Mouse (Mus musculus) CH12.LX (cell line): ENCODE measurements around the gene Nova2. TPM values are rescaled to one million over a fixed set of nuclear protein-coding genes. Genes with fewer than 3 reads are reported as not detected.
A peak's percentile ranks its signal among the peaks of the same experiment; 100 is the strongest.

Experiments
- DNase-seq: peaks from one replicate; pipeline ENCODE4 v3.0.0-alpha.2; 2013; ENCODE audit errors: extremely low read depth
- H3K27ac ChIP-seq: 2 replicates; pipeline ENCODE4 v1.5.1; 2012; ENCODE audit warnings: low read depth, mild to moderate bottlenecking, control low read depth, moderate library complexity; ENCODE audit not compliant: insufficient read depth
- H3K27me3 ChIP-seq: replicated peaks from 2 replicates; pipeline ENCODE3; 2012; ENCODE audit warnings: inconsistent platforms
- H3K36me3 ChIP-seq, 2 experiments: replicated peaks in 1 of 2; 2 replicates each; pipeline versions ENCODE3 to v1.6.1; 2012; ENCODE audit warnings: inconsistent platforms in 1 of 2, low read length in 1 of 2, mild to moderate bottlenecking in 1 of 2, mixed read lengths in 1 of 2, moderate library complexity in 1 of 2; ENCODE audit not compliant: control insufficient read depth in 1 of 2, insufficient read depth in 1 of 2
- H3K4me1 ChIP-seq, 2 experiments: 2 replicates each; pipeline ENCODE4 v1.6.1; 2012; ENCODE audit warnings: inconsistent platforms in 1 of 2, moderate library complexity in 1 of 2; ENCODE audit not compliant: insufficient read depth in 2 of 2, control insufficient read depth in 1 of 2
- H3K4me2 ChIP-seq: 2 replicates; pipeline ENCODE4 v1.6.1; 2012; ENCODE audit warnings: low read depth, mild to moderate bottlenecking, control low read depth; ENCODE audit not compliant: poor library complexity, insufficient read depth, severe bottlenecking
- H3K4me3 ChIP-seq, 3 experiments: fragments of 150-350 bp in 1 of 3; sonication (generic) in 1 of 3; replicated peaks in 1 of 3; 2 replicates each; pipeline versions ENCODE3 to v1.5.1; 2011 to 2012; ENCODE audit warnings: low read depth in 2 of 3, low read length in 2 of 3, mild to moderate bottlenecking in 2 of 3, moderate library complexity in 2 of 3, control low read depth in 1 of 3, improper control_type of control experiment in 1 of 3, inconsistent platforms in 1 of 3, mixed read lengths in 1 of 3; ENCODE audit not compliant: poor library complexity in 1 of 3
- H3K79me2 ChIP-seq: replicated peaks from 2 replicates; pipeline ENCODE4 v1.6.1; 2012; ENCODE audit warnings: mild to moderate bottlenecking, moderate library complexity; ENCODE audit not compliant: control insufficient read depth, poor library complexity, insufficient read depth, severe bottlenecking; ENCODE audit errors: extremely low read depth
- H3K9ac ChIP-seq: 2 replicates; pipeline ENCODE4 v1.6.1; 2012; ENCODE audit warnings: low read depth, mild to moderate bottlenecking, control low read depth, moderate library complexity; ENCODE audit not compliant: insufficient read depth
- H3K9me3 ChIP-seq: replicated peaks from 2 replicates; pipeline ENCODE3; 2012; ENCODE audit warnings: low read length, inconsistent platforms, mixed read lengths
- CHD1 ChIP-seq: IDR thresholded peaks from 2 replicates; pipeline ENCODE4 v1.6.1; 2012; ENCODE audit warnings: low read depth, low read length, improper control_type of control experiment, inconsistent platforms
- CHD2 ChIP-seq: IDR thresholded peaks from 2 replicates; pipeline ENCODE4 v1.6.1; 2011; ENCODE audit warnings: low read length, improper control_type of control experiment
- CTCF ChIP-seq, 2 experiments: IDR thresholded peaks in 1 of 2; conservative IDR thresholded peaks in 1 of 2; 2 replicates each; pipeline ENCODE4 v1.5.1; 2011 to 2012; ENCODE audit warnings: low read depth in 2 of 2, low read length in 2 of 2, improper control_type of control experiment in 1 of 2, inconsistent platforms in 1 of 2, mild to moderate bottlenecking in 1 of 2, moderate library complexity in 1 of 2
- ELF1 ChIP-seq: IDR thresholded peaks from 2 replicates; pipeline ENCODE4 v1.6.1; 2014; ENCODE audit warnings: low read depth, mild to moderate bottlenecking, inconsistent platforms, low read length, improper control_type of control experiment
- ETS1 ChIP-seq: conservative IDR thresholded peaks from 2 replicates; pipeline ENCODE4 v1.6.1; 2012; ENCODE audit warnings: low read depth, mild to moderate bottlenecking, inconsistent platforms, low read length, improper control_type of control experiment, moderate library complexity
- GABPA ChIP-seq: IDR thresholded peaks from 2 replicates; pipeline ENCODE4 v1.6.1; 2012; ENCODE audit warnings: low read depth, low read length, improper control_type of control experiment, inconsistent platforms; ENCODE audit not compliant: insufficient replicate concordance
- HCFC1 ChIP-seq: IDR thresholded peaks from 2 replicates; pipeline ENCODE4 v1.6.1; 2012; ENCODE audit warnings: low read depth, mild to moderate bottlenecking, inconsistent platforms, low read length, improper control_type of control experiment
- IRF4 ChIP-seq: IDR thresholded peaks from 2 replicates; pipeline ENCODE4 v1.6.1; 2014; ENCODE audit warnings: low read depth, mild to moderate bottlenecking, inconsistent platforms, low read length, improper control_type of control experiment
- JUN ChIP-seq: IDR thresholded peaks from 2 replicates; pipeline ENCODE4 v1.6.1; 2011; ENCODE audit warnings: low read depth, mild to moderate bottlenecking, low read length, improper control_type of control experiment, moderate library complexity; ENCODE audit not compliant: insufficient read depth
- JUND ChIP-seq: conservative IDR thresholded peaks from 2 replicates; pipeline ENCODE4 v1.6.1; 2011; ENCODE audit warnings: low read depth, low read length, improper control_type of control experiment
- KAT2A ChIP-seq: IDR thresholded peaks from 2 replicates; pipeline ENCODE4 v1.6.1; 2012; ENCODE audit warnings: low read length, improper control_type of control experiment, inconsistent platforms; ENCODE audit not compliant: insufficient replicate concordance
- MEF2A ChIP-seq: IDR thresholded peaks from 2 replicates; pipeline ENCODE4 v1.6.1; 2014; ENCODE audit warnings: low read depth, mild to moderate bottlenecking, inconsistent platforms, low read length, improper control_type of control experiment, borderline replicate concordance
- MXI1 ChIP-seq: IDR thresholded peaks from 2 replicates; pipeline ENCODE4 v1.6.1; 2011; ENCODE audit warnings: mild to moderate bottlenecking, low read depth, low read length, improper control_type of control experiment
- NELFE ChIP-seq: IDR thresholded peaks from 2 replicates; pipeline ENCODE4 v1.6.1; 2011; ENCODE audit warnings: low read depth, low read length, improper control_type of control experiment
- NRF1 ChIP-seq: IDR thresholded peaks from 2 replicates; pipeline ENCODE4 v1.6.1; 2014; ENCODE audit warnings: low read depth, mild to moderate bottlenecking, inconsistent platforms, low read length, improper control_type of control experiment, moderate library complexity
- POLR2A ChIP-seq: IDR thresholded peaks from 2 replicates; pipeline ENCODE4 v1.6.1; 2011; ENCODE audit warnings: low read depth, mild to moderate bottlenecking, improper control_type of control experiment, low read length
- POLR2AphosphoS2 ChIP-seq: IDR thresholded peaks from 2 replicates; pipeline ENCODE4 v1.6.1; 2011; ENCODE audit warnings: low read depth, low read length, improper control_type of control experiment
- RAD21 ChIP-seq: IDR thresholded peaks from 2 replicates; pipeline ENCODE4 v1.6.1; 2011; ENCODE audit warnings: low read depth, mild to moderate bottlenecking, low read length, improper control_type of control experiment, moderate library complexity
- SMC3 ChIP-seq: IDR thresholded peaks from 2 replicates; pipeline ENCODE4 v1.6.1; 2011; ENCODE audit warnings: low read depth, low read length, improper control_type of control experiment
- dilution Hi-C: fragments of 300-500 bp; cut with MboI; formaldehyde crosslinking; loops from 2 replicates; pipeline ENCODE4 v1.14.3; 2020; ENCODE audit warnings: low sequenced_read_pairs; ENCODE audit not compliant: extremely low pct_unique_long_range_greater_than_20kb, extremely low pct_ligation_motif_present
- in situ Hi-C: fragments of 300-500 bp; cut with MboI; formaldehyde crosslinking; loops from 3 replicates; pipeline ENCODE4 v1.14.3; 2019; ENCODE audit warnings: low sequenced_read_pairs, low pct_ligation_motif_present, low pct_unique_long_range_greater_than_20kb, mixed read lengths
- polyA plus RNA-seq: library from polyadenylated mRNA; unstranded; fragments of >175 nt; gene quantifications from 2 replicates; pipeline ENCODE4 v1.2.1, GENCODE M21; 2012; ENCODE audit warnings: low read depth; ENCODE audit not compliant: insufficient read length
- total RNA-seq, 2 experiments: library from RNA; depleted of rRNA; stranded (reverse); fragments of 300-350 nt in 1 of 2; fragments of >200 nt in 1 of 2; gene quantifications; 2 replicates each; pipeline ENCODE4 v1.2.3; 2012 to 2014

Gene Nova2
- total and polyA plus RNA-seq, 3 experiments: 0.04 TPM; not detected in 2

- H3K4me3 ChIP-seq: peak overlapping the region in 2 of 3 experiments; percentile 22 to 90
- no peak overlapping the region for H3K27ac ChIP-seq
- dilution Hi-C loops (no loop called here), in situ Hi-C loops (no loop called here)
- H3K36me3 ChIP-seq: no peaks in the 10 kb centered on the region
- TF ChIP-seq KAT2A (no peak), MXI1 (no peak), CHD1 (no peak), MEF2A (no peak), GABPA (no peak), CHD2 (no peak), JUN (no peak), SMC3 (no peak), POLR2AphosphoS2 (no peak), NELFE (no peak), NRF1 (no peak), RAD21 (no peak), ELF1 (no peak), IRF4 (no peak), CTCF (conservative IDR thresholded peaks at IDR 0.05 in 1 of 2, IDR thresholded peaks at IDR 0.05 in 1 of 2; ENCODE audit: low read depth in 2 of 2, low read length in 2 of 2) (no peak), POLR2A (no peak)
- peaks cover 9% of the 10 kb centered on the region for H3K9me3 ChIP-seq
- peak overlapping the region; percentile 83 for H3K4me2 ChIP-seq
- H3K27me3 ChIP-seq: peaks cover 96% of the 10 kb centered on the region
- no peak for DNase-seq
- 0 out of 2 replicates have a peak, but pooled peaks cover 3% of the 10 kb centered on the region for H3K79me2 ChIP-seq
- H3K4me1 ChIP-seq: peaks cover 14 to 28% of the 10 kb centered on the region in 2 experiments
- peak overlapping the region; percentile 73 for H3K9ac ChIP-seq
These were observed 32.7 kb downstream of the Nova2 start for GRCm38 (mm10) chr7:18958384-18958766.

GRCm38 (mm10) chr7:18959446-18959845 is 33.8 kb downstream of the Nova2 start:
- no peak overlapping the region for H3K27ac ChIP-seq
- H3K9me3 ChIP-seq: peaks cover 9% of the 10 kb centered on the region
- dilution Hi-C loops: no loop called here
- in situ Hi-C loops: no loop called here
- H3K4me1 ChIP-seq: peaks cover 14 to 29% of the 10 kb centered on the region in 2 experiments
- DNase-seq: no peak
- H3K79me2 ChIP-seq: 0 out of 2 replicates have a peak, but pooled peaks cover 3% of the 10 kb centered on the region
- peak overlapping the region; percentile 32; the same call in 1 of the 2 replicates for H3K4me2 ChIP-seq
- no peak overlapping the region for H3K4me3 ChIP-seq
- H3K36me3 ChIP-seq: no peaks in the 10 kb centered on the region
- no peak overlapping the region for H3K9ac ChIP-seq
- H3K27me3 ChIP-seq: peaks cover 95% of the 10 kb centered on the region
- TF ChIP-seq ETS1 (no peak), CHD2 (no peak), ELF1 (peak; percentile 39), JUND (no peak), HCFC1 (peak; percentile 56)
